Mouse (Mus musculus): ENCODE results near the gene Zfp114.

GRCm38 (mm10) chr7:24187611-24188010 lies 12.8 kb downstream of the Zfp114 start:
- TF ChIP-seq CTCF (IDR thresholded peaks at IDR 0.05; ENCODE audit: borderline replicate concordance, insufficient read depth, low read length), result no peak
- TF ChIP-seq POLR2A (IDR thresholded peaks at IDR 0.05; ENCODE audit: low read depth, low read length), result no peak

Data from embryonic fibroblast, embryonic 13.5 days (primary cell).